Mouse (Mus musculus) macrophage (primary cell): ENCODE measurements around the gene Rbm42. TPM values are rescaled to one million over a fixed set of nuclear protein-coding genes. Genes with fewer than 3 reads are reported as not detected.

Experiments used
- H3K27ac ChIP-seq: fragments of 350-480 bp; formaldehyde crosslinking; 2 replicates; pipeline ENCODE4 v1.9.0; 2021
- H3K36me3 ChIP-seq: fragments of 350-480 bp; formaldehyde crosslinking; 2 replicates; pipeline ENCODE4 v1.9.0; 2021; ENCODE audit errors: inconsistent target
- H3K4me3 ChIP-seq: fragments of 350-480 bp; formaldehyde crosslinking; 2 replicates; pipeline ENCODE4 v1.9.0; 2021; ENCODE audit errors: inconsistent target
- H3K79me2 ChIP-seq: fragments of 350-480 bp; formaldehyde crosslinking; 2 replicates; pipeline ENCODE4 v1.9.0; 2021; ENCODE audit errors: inconsistent target
- WGBS: methylation state at CpG from one replicate; pipeline ENCODE4 v1.1.7; 2026; ENCODE audit warnings: inconsistent platforms; ENCODE audit not compliant: missing documents; 5-methylcytosine and 5-hydroxymethylcytosine counted together
- polyA plus RNA-seq: library from polyadenylated mRNA; stranded (reverse); fragments of 250-400 nt; gene quantifications from 3 replicates; pipeline ENCODE4 v1.2.4, GENCODE M21; 2018; ENCODE audit warnings: inconsistent platforms

Rbm42 gene
- polyA plus RNA-seq, 1 experiment from 2014 or later = 49.7 TPM

GRCm38 (mm10) chr7:30607706-30608309, 42.3 kb downstream of the Rbm42 start:
- Histone ChIP-seq H3K36me3 (no peaks in the 10 kb centered on the region), H3K4me3 (no peak overlapping the region), H3K27ac (no peak overlapping the region), H3K79me2 (no peaks in the 10 kb centered on the region)
- 31% methylated on average over 8 of the region's 8 CpGs for WGBS

DNA sequence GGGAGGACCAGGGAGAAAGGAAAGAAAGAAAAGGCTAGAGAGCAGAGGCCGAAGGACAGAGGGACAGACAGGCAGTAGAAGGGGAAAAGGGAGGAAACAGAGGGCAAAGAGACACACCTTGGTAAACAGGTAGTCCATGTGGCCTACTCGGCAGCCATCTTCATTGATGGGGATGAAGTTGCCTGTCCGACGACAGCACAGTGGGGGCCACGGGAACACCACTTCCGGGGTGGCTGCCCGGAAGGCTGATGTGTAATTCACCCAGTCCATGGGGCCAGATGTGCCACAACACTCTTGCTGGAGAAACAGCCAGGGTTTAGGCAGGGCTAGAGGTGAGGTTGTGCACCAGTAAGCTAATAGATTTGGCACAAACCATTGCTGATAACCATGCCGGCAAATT, 45.2 kb downstream of the Rbm42 start:
- Histone ChIP-seq H3K79me2 (no peaks in the 10 kb centered on the region), H3K4me3 (no peak overlapping the region), H3K36me3 (no peaks in the 10 kb centered on the region), H3K27ac (no peak overlapping the region)
- WGBS = 87% methylated on average over 8 of the region's 8 CpGs

DNA sequence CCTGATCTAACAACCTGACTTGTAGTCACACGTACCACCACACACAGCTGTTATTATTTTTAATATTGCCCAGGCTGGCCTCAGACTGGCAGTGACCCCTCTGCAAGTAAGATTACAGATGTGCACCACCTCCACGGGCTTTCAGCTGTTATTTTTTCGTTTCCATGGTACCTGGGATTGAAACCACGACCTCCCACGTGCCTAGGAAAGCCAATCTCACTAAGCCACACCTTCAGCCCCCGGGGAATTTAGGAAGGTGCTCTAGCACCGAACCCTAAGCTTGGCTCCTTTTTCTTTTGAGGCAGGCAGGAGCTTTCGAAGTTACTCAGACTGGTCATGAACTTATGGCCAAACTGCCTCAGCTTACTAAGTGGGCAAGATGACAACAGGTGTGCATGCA, 45.7 kb downstream of the Rbm42 start:
- Histone ChIP-seq H3K4me3 (no peak overlapping the region), H3K79me2 (no peaks in the 10 kb centered on the region), H3K27ac (no peak overlapping the region), H3K36me3 (no peaks in the 10 kb centered on the region)
- 46% methylated on average over 8 of the region's 8 CpGs for WGBS

- Histone ChIP-seq H3K27ac (no peak overlapping the region), H3K4me3 (no peak overlapping the region), H3K36me3 (no peaks in the 10 kb centered on the region), H3K79me2 (no peaks in the 10 kb centered on the region)
- WGBS = 92% methylated on average over 2 of the region's 3 CpGs
These were observed 47.5 kb downstream of the Rbm42 start for GRCm38 (mm10) chr7:30602583-30602982.

DNA sequence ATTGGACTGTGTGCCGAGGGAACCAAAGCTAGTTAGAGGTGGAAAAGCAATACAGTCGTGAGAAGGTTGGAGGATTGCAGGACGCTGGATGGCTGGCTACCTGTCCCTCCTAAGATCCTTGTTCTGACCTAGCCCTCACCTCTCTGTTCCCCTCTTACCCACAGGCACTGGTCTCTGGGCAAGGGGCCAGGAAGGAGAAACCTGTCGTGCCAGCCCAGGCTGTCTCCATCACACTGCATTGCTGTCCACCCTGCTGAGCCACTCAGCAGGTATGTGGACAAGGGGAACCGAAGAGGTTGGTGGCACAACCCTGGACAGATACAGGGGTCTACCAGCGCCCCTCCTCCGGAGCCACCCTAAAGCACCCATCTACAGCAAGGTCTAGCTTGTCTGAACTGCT, 49.5 kb downstream of the Rbm42 start:
- H3K27ac ChIP-seq = no peak overlapping the region
- WGBS = 80% methylated on average over 7 of the region's 7 CpGs
- no peak overlapping the region for H3K4me3 ChIP-seq
- H3K79me2 ChIP-seq = no peaks in the 10 kb centered on the region
- H3K36me3 ChIP-seq = no peaks in the 10 kb centered on the region

DNA sequence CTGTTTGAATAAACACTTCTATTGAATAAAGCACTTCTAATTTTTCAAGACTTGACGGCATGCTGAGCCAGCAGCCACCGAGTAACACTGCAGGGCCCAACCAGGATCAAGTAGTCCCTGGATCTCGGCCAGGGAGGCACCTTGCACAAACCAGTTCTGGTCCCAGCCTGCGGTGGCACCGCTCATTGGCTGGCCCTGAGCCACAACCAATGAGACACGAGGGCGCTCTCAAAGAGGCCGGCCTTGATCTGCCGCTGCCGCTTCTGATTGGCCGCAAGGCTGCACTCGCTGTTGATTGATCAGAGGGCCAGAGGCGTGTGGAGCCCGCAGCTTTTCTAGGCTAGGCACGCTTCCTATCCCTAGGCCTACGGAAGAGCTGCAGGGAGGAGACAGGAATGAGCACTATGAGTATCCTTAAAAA, 50.2 kb downstream of the Rbm42 start:
- H3K27ac ChIP-seq = no peak overlapping the region
- H3K4me3 ChIP-seq = no peak overlapping the region
- WGBS = 11% methylated on average over 16 of the region's 16 CpGs
- H3K36me3 ChIP-seq = no peaks in the 10 kb centered on the region
- H3K79me2 ChIP-seq = no peaks in the 10 kb centered on the region

- Histone ChIP-seq H3K79me2 (no peaks in the 10 kb centered on the region), H3K36me3 (no peaks in the 10 kb centered on the region), H3K4me3 (no peak within 1 kb of the TSS), H3K27ac (no peak within 1 kb of the TSS)
- WGBS = 96% methylated on average over 12 of the region's 12 CpGs
These were observed 51.3 kb downstream of the Rbm42 start, which contains the start of gene Zbtb32 for GRCm38 (mm10) chr7:30598786-30599185. Zbtb32 (minus strand) TSS chr7:30598909.

GRCm38 (mm10) chr7:30596811-30597210, 53.3 kb downstream of the Rbm42 start:
- H3K27ac ChIP-seq = no peak overlapping the region
- 91% methylated on average over 5 of the region's 5 CpGs for WGBS
- no peaks in the 10 kb centered on the region for H3K79me2 ChIP-seq
- H3K4me3 ChIP-seq = no peak overlapping the region
- no peaks in the 10 kb centered on the region for H3K36me3 ChIP-seq

DNA sequence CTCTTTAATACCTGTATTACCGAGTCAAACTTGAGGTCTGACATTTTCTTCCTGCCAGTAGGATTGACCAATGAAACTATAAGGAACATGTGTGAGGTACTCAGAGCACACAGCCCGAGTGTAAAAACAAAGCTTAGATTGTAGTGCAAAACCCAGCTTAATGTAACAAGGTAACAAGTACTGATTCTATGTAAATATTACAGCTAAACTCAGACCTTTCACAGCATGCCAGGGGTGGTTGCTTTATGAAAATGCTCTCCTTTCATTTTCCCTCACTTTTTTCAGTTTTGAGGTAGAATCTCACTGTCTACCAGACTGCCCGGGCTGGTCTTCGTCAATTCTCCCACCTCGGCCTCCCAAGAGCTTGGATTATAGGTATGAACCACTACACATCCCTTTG, 54.0 kb downstream of the Rbm42 start:
- 96% methylated on average over 5 of the region's 5 CpGs for WGBS
- no peak overlapping the region for H3K27ac ChIP-seq
- H3K79me2 ChIP-seq = no peaks in the 10 kb centered on the region
- no peak overlapping the region for H3K4me3 ChIP-seq
- no peaks in the 10 kb centered on the region for H3K36me3 ChIP-seq

- WGBS = 45% methylated on average over 4 of the region's 4 CpGs
- H3K36me3 ChIP-seq = no peaks in the 10 kb centered on the region
- H3K27ac ChIP-seq = no peak overlapping the region
- H3K79me2 ChIP-seq = no peaks in the 10 kb centered on the region
- H3K4me3 ChIP-seq = no peak overlapping the region
These were observed 55.5 kb downstream of the Rbm42 start for GRCm38 (mm10) chr7:30594510-30595024.

DNA sequence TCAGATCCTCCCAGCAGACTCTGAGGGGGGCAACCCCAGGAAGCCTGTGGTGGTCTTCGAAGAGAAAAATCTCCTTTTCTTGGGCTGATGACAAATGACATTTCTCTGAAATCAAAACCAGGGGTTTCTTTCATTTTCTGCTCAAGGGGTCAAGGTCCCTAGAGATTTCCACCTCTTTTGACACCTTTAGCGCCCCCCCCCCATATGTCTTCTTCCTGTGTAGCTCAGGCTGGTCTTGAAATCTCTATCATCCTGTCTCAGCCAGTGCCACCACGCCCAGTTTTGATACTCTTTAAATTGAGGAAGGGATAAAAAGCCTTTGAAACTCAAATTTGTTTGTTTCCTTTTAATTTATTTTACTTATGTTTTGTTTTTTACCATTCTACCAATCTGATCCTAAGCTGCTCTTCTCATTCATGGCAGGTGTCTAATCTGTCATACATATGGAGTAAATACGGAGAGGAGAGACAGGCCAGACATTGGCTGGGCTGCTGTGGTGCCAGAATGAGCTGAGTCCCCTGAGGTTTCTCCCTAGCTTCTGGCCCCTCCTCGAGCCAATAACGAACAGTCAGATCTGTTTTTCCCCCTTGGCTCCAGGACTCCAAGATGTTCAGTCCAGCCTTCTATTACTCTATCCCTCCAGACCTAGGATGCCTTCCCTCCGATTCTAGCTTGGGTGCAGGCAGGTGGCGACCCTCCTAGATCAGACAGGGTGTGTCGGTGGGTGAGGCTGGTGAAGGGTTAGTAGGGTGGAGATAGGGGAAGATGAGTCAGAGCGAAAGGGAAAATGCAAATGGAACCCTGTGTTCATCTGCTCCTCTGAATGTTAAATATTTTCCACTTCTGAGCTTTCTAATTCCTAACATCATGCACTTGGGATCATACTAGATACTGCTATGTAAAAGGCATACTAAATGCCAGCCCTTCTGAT, 56.3 kb downstream of the Rbm42 start:
- H3K79me2 ChIP-seq = no peaks in the 10 kb centered on the region
- no peak overlapping the region for H3K4me3 ChIP-seq
- no peak overlapping the region for H3K27ac ChIP-seq
- 77% methylated on average over 10 of the region's 10 CpGs for WGBS
- no peaks in the 10 kb centered on the region for H3K36me3 ChIP-seq

DNA sequence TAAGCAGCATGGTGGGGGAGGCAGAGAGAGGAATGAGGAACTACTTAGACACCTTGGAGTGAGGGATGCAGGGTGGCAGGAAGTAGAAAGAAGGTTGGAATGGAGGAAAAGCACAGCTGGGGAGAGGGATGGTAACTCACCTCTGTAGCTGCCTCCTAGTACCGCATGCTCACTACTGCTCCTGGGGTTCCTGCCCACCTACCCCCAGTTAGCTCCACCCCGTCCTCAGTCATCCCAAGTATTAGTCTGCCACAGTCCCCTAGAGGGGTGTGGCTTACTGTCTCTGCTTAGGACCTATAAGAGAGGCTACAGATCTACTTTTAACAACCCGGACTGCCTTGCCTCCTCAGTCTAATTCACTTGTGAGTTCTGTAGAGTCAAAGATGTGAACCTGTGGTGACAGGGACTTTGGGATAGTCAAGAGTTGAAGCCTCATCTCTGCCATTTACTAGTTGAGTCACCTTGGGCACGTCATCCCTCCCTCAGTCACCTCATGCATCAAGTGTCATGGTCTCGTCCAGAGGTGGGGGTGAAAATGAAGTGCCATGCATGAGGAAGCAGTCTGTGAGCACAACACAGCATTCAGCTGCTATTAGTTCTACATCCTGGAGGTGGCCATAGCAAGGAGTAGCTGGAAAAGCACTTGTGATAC, 57.2 kb downstream of the Rbm42 start:
- 61% methylated on average over 5 of the region's 5 CpGs for WGBS

DNA sequence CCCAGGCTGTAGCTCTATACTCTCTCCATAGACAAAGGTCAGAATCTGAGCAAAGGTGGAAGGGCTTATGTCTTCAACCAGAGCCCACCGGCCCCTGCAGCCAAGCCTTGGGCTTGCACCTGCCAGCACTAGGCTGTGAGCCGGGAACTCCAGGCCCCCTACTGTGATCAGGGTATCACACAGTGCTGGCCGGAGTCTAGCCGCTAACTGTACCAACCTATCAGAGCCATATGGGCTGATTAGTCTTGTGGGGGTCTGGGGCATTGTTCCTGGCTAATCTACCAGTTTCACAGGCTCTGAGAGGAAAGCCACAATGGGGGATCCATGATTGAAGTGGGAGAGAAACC, 58.5 kb downstream of the Rbm42 start:
- Histone ChIP-seq H3K36me3 (no peaks in the 10 kb centered on the region), H3K27ac (no peak overlapping the region), H3K79me2 (peaks cover 16% of the 10 kb centered on the region), H3K4me3 (no peak overlapping the region)
- 98% methylated on average over 4 of the region's 4 CpGs for WGBS

More for the DNA sequence above, 57.2 kb downstream of the Rbm42 start:
- H3K4me3 ChIP-seq = no peak overlapping the region
- H3K27ac ChIP-seq = no peak overlapping the region
- no peaks in the 10 kb centered on the region for H3K36me3 ChIP-seq
- peaks cover 3% of the 10 kb centered on the region for H3K79me2 ChIP-seq
